Mouse (Mus musculus) liver, embryonic 14.5 days (tissue): ENCODE measurements around the gene Hbb-bh2. TPM values are rescaled to one million over a fixed set of nuclear protein-coding genes. Genes with fewer than 3 reads are reported as not detected.

Experiments used
- ATAC-seq: fragments of 200-750 bp; cut with Nextera tagmentation; 2 replicates; pipeline ENCODE4 v1.8.0; 2017; ENCODE audit warnings: moderate number of reproducible peaks, mild to moderate bottlenecking, moderate library complexity; ENCODE audit not compliant: insufficient read depth
- DNase-seq, 3 experiments: peaks; one replicate each; pipeline ENCODE4 v3.0.0-alpha.2; 2012 to 2013; ENCODE audit warnings: low read depth in 3 of 3, low spot score in 3 of 3
- H3K27ac ChIP-seq: fragments of 300-500 bp; sonication (generic); 2 replicates; pipeline ENCODE4 v1.5.1; 2014; ENCODE audit warnings: moderate library complexity, mild to moderate bottlenecking, control low read depth, inconsistent platforms
- H3K27me3 ChIP-seq: fragments of 300-500 bp; sonication (generic); 2 replicates; pipeline ENCODE4 v1.6.1; 2014; ENCODE audit warnings: mild to moderate bottlenecking, low read length, moderate library complexity; ENCODE audit not compliant: control insufficient read depth, insufficient read depth
- H3K36me3 ChIP-seq: fragments of 300-500 bp; sonication (generic); replicated peaks from 2 replicates; pipeline ENCODE4 v1.6.1; 2014; ENCODE audit warnings: low read depth; ENCODE audit not compliant: control insufficient read depth, insufficient read depth
- H3K4me1 ChIP-seq, 2 experiments: fragments of 200-500 bp in 1 of 2; fragments of 300-500 bp in 1 of 2; sonication (generic) in 1 of 2; replicated peaks; 2 replicates each; pipeline ENCODE4 v1.6.1; 2012 to 2014; ENCODE audit warnings: antibody characterized with exemption in 1 of 2, inconsistent platforms in 1 of 2, low read length in 1 of 2; ENCODE audit not compliant: control insufficient read depth in 2 of 2, insufficient read depth in 2 of 2
- H3K4me2 ChIP-seq: fragments of 300-500 bp; sonication (generic); 2 replicates; pipeline ENCODE4 v1.6.1; 2014; ENCODE audit warnings: low read depth, mild to moderate bottlenecking, control low read depth, moderate library complexity
- H3K4me3 ChIP-seq, 2 experiments: fragments of 200-500 bp in 1 of 2; fragments of 300-500 bp in 1 of 2; sonication (generic) in 1 of 2; 2 replicates each; pipeline ENCODE4 v1.5.1; 2012 to 2014; ENCODE audit warnings: low read depth in 2 of 2, low read length in 2 of 2, mild to moderate bottlenecking in 2 of 2, control low read depth in 1 of 2, inconsistent platforms in 1 of 2, moderate library complexity in 1 of 2; ENCODE audit not compliant: insufficient read depth in 1 of 2
- H3K9ac ChIP-seq: fragments of 300-500 bp; sonication (generic); replicated peaks from 2 replicates; pipeline ENCODE4 v1.6.1; 2014; ENCODE audit warnings: mild to moderate bottlenecking, control low read depth, moderate library complexity
- H3K9me3 ChIP-seq: fragments of 300-500 bp; sonication (generic); 2 replicates; pipeline ENCODE4 v1.6.1; 2016; ENCODE audit warnings: low read length, mixed read lengths; ENCODE audit not compliant: control insufficient read depth
- CTCF ChIP-seq: IDR thresholded peaks from 2 replicates; pipeline ENCODE4 v1.5.1; 2016; ENCODE audit warnings: antibody characterized with exemption, low read depth, control low read depth
- EP300 ChIP-seq: IDR thresholded peaks from 2 replicates; pipeline ENCODE4 v1.6.1; 2016; ENCODE audit warnings: antibody characterized with exemption, low read depth
- WGBS: fragments of 180-500 bp; shearing (Covaris S2); extraction: QIAGEN DNeasy Blood & Tissue Kit; methylation state at CpG from one replicate; pipeline ENCODE4 v1.1.7; 2014; ENCODE audit not compliant: insufficient replicate concordance; 5-methylcytosine and 5-hydroxymethylcytosine counted together
- polyA plus RNA-seq, 2 experiments: library from polyadenylated mRNA; depleted of rRNA in 1 of 2; stranded (reverse) in 1 of 2; unstranded in 1 of 2; fragments of >200 nt; fragmentation: Nextera tagmentation in 1 of 2; extraction: Ambion mirVana in 1 of 2; gene quantifications; 2 replicates each; pipeline versions ENCODE4 v1.2.1 to v1.2.3; 2012 to 2014

The Hbb-bh2 gene
- polyA plus RNA-seq, 2 experiments = 0.36 TPM; not detected in 1

- no peaks in the 10 kb centered on the region for H3K27me3 ChIP-seq
- TF ChIP-seq EP300 (peak; percentile 69), CTCF (no peak)
- DNase-seq (peak in 2 of 3 experiments; percentile 69 to 82), ATAC-seq (peak; percentile 2; the same call in 1 of the 2 replicates)
- peak overlapping the region; percentile 95 for H3K9ac ChIP-seq
- peaks cover 15 to 28% of the 10 kb centered on the region in 2 experiments for H3K4me1 ChIP-seq
- H3K27ac ChIP-seq = peak overlapping the region; percentile 89
- no peaks in the 10 kb centered on the region for H3K9me3 ChIP-seq
- H3K36me3 ChIP-seq = no peaks in the 10 kb centered on the region; the same call in 1 of the 2 replicates
- peak overlapping the region; percentile 48 for H3K4me2 ChIP-seq
- WGBS = 2% methylated on average over 1 of the region's 1 CpGs
- peak overlapping the region; percentile 56 to 76 for H3K4me3 ChIP-seq
Observed at GRCm38 (mm10) chr7:103812174-103812573, 28.1 kb downstream of the Hbb-bh2 start.

- 12% methylated on average over 1 of the region's 1 CpGs for WGBS
- ATAC-seq = peak; percentile 49
- peaks cover 20 to 30% of the 10 kb centered on the region in 2 experiments for H3K4me1 ChIP-seq
- peak overlapping the region; percentile 66 for H3K9ac ChIP-seq
- H3K27me3 ChIP-seq = no peaks in the 10 kb centered on the region
- H3K4me2 ChIP-seq = peak overlapping the region; percentile 50
- H3K27ac ChIP-seq = peak overlapping the region; percentile 94
- DNase-seq = peak; percentile 81 to 89 (median 88)
- no peak for TF ChIP-seq CTCF
- peak; percentile 83 for TF ChIP-seq EP300
- no peaks in the 10 kb centered on the region for H3K9me3 ChIP-seq
- peak overlapping the region; percentile 34 to 52 for H3K4me3 ChIP-seq
- no peaks in the 10 kb centered on the region; the same call in 1 of the 2 replicates for H3K36me3 ChIP-seq
Observed at GRCm38 (mm10) chr7:103811223-103811845, 29.0 kb downstream of the Hbb-bh2 start.

GRCm38 (mm10) chr7:103810746-103811145, 29.6 kb downstream of the Hbb-bh2 start:
- H3K36me3 ChIP-seq = no peaks in the 10 kb centered on the region; the same call in 1 of the 2 replicates
- TF ChIP-seq EP300 = no peak; the same call in none of the 2 replicates
- no peak for TF ChIP-seq CTCF
- peak overlapping the region; percentile 94 for H3K27ac ChIP-seq
- peak overlapping the region; percentile 18; the same call in 1 of the 2 replicates for H3K9ac ChIP-seq
- ATAC-seq (peak; percentile 19), DNase-seq (peak in 2 of 3 experiments; percentile 68 to 72)
- no peaks in the 10 kb centered on the region for H3K27me3 ChIP-seq
- 28% methylated on average over 3 of the region's 3 CpGs for WGBS
- H3K4me2 ChIP-seq = peak overlapping the region; percentile 50
- H3K9me3 ChIP-seq = no peaks in the 10 kb centered on the region
- peak overlapping the region; percentile 32 to 34; a peak in 3 of 4 replicates for H3K4me3 ChIP-seq
- peaks cover 20 to 30% of the 10 kb centered on the region in 2 experiments for H3K4me1 ChIP-seq

GRCm38 (mm10) chr7:103810296-103810695, 30.0 kb downstream of the Hbb-bh2 start:
- peak overlapping the region; percentile 50 for H3K4me2 ChIP-seq

GRCm38 (mm10) chr7:103809801-103810155, 30.5 kb downstream of the Hbb-bh2 start:
- Histone ChIP-seq H3K9ac (peak overlapping the region; percentile 36), H3K4me3 (peak overlapping the region; percentile 17 to 32; a peak in 2 of 4 replicates), H3K27me3 (no peaks in the 10 kb centered on the region), H3K4me2 (peak overlapping the region; percentile 50), H3K9me3 (no peaks in the 10 kb centered on the region), H3K27ac (peak overlapping the region; percentile 94), H3K36me3 (no peaks in the 10 kb centered on the region; the same call in 1 of the 2 replicates), H3K4me1 (peaks cover 18 to 24% of the 10 kb centered on the region in 2 experiments)
- TF ChIP-seq CTCF (no peak), EP300 (no peak)
- 6% methylated on average over 1 of the region's 1 CpGs for WGBS
- no peak for ATAC-seq
- no peak for DNase-seq

More at GRCm38 (mm10) chr7:103810296-103810695, 30.0 kb downstream of the Hbb-bh2 start:
- TF ChIP-seq CTCF = no peak
- peak; percentile 47; the same call in 1 of the 2 replicates for TF ChIP-seq EP300
- Histone ChIP-seq H3K4me3 (peak overlapping the region in 1 of 2 experiments; percentile 32; a peak in 2 of 4 replicates), H3K9ac (peak overlapping the region; percentile 36), H3K27me3 (no peaks in the 10 kb centered on the region), H3K9me3 (no peaks in the 10 kb centered on the region), H3K27ac (peak overlapping the region; percentile 94), H3K36me3 (no peaks in the 10 kb centered on the region; the same call in 1 of the 2 replicates), H3K4me1 (peaks cover 18 to 27% of the 10 kb centered on the region in 2 experiments)
- DNase-seq (peak in 1 of 3 experiments; percentile 68), ATAC-seq (peak; percentile 4; the same call in 1 of the 2 replicates)
- 29% methylated on average over 1 of the region's 1 CpGs for WGBS
